Mouse (Mus musculus): ENCODE data around the gene Rnf167.

DNA sequence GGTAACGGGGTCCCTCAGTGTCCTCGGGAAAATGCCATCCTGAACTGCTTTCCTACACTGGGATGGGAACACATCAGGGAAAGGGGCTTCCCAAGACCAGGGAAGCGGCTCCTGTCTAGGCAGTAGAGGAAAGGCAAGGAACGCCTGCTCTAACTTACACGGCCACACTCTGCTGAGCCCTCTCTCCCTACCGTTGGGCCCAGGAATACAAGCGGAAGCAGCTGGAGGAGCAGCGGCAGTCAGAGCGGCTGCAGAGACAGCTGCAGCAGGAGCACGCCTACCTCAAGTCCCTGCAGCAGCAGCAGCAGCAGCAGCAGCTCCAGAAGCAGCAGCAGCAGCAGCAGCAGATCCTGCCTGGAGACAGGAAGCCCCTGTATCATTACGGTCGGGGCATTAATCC lies 40.3 kb upstream of the Rnf167 start:
- no peak for TF ChIP-seq CTCF (IDR thresholded peaks at IDR 0.05; ENCODE audit: low read depth, low read length)
- TF ChIP-seq POLR2A (IDR thresholded peaks at IDR 0.05; ENCODE audit: extremely low read depth, insufficient read depth, low read length), result no peak

Data from liver, adult 2 months (tissue).